Mouse (Mus musculus): ENCODE data around the gene Slc20a1.
A peak's percentile ranks its signal among the peaks of the same experiment; 100 is the strongest.

Slc20a1 gene

DNA sequence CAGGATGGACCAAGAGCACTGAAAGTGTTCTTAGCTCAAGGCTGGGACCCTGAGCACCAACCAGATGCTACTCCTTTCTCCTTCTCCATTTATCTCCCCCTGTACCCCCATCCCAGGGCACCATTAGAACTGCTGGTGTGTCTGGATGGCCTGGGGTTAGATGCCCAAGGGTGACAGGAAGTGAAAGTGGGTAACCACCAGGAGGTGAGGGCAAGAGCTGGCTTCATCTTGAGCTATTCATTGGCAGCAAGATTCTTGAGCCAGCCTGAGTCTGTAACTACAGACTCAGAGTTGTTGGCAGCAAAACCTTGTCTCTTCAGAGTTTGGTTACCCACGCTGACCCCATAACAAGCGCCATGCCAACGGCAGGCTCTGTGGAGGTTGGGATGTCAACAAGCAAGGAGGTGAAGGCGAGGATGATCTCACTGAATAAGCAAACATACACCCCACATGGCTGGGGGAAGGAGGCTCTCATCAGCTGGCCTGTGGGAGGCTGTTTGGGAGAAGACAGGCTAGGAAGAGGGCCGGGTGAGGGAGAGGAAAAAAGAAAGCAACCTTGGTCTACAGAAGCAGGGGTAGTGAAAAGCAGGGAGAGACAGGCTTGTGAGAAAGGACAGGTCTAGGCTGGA is 12.2 kb upstream of the Slc20a1 start:
- no peak for DNase-seq (ENCODE audit: low spot score)

DNA sequence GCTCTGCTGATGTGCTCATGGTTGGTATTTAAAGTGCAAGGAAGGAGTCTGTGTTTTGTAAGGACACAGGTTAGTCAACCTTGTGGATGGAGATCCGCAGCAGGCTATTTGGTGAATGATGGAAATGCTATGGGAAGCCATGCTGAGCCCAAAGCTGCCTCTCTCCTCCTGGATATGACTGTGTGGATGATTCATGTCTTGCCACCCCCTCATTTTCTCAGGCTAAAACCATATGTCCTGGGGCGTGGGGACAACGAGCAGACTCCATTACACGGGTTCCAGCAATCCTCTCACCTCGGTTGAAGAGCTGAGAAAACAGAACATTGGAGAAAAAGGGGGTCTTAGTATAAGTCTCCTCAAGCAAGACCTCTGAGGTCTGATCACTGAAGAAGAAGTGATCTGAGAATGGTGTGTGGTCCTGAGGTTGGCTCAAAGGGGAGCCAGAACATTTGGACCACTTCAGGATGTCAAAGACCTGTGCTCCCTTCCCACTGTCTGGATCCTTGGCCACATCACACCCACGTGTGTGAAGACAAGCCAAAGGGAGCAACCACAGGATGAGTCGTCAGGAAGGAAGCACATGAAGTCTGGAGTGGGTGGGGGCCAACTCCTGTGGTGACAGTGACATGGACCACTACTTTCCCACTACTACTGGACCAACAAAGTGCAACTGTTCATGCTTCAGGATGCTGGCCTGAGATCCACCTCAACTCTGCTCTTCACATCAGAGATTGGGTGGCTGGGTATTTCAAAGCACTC is 6.0 kb upstream of the Slc20a1 start:
- no peak for DNase-seq (ENCODE audit: low spot score)

DNA sequence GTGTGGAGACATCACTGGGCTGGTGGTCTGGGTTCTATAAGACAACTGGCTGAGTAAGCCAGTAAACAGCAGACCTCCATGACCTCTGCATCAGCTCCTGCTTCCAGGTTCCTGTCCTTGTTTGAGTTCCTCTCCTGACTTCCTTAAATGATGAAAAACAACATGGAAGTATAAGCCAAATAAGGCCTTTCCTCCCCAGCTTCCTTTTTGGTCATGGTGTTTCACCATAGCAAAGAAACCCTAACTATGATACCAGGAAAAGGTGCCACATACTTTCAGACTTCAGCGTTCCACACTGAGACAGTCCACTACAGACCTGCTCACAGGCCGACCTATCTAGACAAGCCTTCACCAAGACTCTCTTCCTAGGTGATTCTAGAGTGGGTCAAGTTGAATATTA is 2.2 kb upstream of the Slc20a1 start:
- no peak for DNase-seq (ENCODE audit: low spot score)

DNA sequence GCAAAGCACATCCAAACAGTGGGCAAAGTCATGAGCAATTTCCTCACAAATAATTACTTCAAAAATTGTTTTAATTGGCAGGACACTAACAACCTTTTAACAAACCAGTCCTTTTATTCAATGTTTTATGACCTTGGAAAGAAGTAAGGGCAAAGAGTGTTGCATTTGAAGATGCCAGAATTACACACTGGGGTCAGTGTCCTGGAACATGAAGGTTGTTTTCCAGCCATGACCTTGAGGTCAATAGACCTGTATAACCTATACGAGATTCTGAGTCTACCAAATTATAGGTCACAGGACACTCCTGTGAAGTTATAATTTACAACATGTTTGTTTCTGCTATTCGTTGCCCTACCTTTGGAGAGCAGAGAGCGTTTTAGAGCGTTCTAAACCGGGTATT is 1.4 kb upstream of the Slc20a1 start:
- no peak for DNase-seq (ENCODE audit: low spot score)

DNA sequence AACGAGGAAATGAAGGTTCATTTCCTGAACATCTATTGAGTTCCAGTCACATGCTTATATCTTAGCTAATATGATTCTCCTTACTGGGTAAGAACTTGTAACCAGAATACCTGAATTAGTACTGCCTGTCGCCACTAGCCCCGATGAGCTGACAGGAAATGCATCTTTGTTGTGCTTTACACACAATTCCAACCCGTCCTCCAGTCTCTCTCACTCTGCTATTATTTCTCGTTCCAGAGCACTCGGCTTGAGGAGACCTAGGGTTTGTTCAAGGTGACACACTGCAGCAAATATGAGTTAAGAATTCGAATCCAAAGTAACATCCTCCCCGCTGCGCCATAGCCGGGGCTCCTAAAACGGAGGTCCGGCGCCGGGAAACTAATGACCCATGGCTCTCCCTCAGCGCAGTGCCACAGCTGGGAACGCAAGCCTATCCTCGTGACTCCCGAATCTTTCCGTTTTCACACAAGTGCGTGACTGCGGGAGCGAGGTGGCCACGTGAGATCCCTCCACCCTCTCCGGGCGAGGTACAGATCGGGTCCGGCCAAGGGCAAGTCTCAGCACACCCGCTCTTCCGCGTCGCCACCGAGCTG is 625 bp upstream of the Slc20a1 start:
- DNase-seq (ENCODE audit: low spot score) = peak; percentile 76

DNA sequence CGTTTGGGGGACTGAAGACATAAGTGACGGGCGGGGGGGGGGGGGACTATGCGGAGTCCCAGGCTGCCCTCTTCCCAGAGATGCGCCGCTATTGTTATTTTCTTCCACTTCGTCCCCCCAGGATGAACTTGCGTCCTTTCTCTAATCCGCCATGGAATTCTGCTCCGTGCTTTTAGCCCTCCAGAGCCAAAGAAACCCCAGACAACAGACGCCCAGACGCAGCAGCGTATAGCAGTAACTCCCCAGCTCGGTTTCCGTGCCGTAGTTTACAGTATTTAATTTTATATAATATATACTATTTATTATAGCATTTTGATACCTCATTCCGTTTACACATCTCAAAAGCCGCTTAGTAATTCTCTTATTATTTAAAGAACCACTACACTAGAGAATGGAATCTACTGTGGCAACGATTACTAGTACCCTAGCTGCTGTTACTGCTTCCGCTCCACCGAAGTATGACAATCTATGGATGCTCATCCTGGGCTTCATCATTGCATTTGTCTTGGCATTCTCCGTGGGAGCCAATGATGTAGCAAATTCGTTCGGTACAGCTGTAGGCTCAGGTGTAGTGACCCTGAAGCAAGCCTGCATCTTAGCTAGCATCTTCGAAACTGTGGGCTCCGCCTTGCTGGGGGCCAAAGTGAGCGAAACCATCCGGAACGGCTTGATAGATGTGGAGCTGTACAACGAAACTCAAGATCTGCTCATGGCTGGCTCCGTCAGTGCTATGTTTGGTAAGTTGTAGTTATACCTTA is 943 bp downstream of the Slc20a1 start:
- DNase-seq (ENCODE audit: low spot score) = peak; percentile 15

DNA sequence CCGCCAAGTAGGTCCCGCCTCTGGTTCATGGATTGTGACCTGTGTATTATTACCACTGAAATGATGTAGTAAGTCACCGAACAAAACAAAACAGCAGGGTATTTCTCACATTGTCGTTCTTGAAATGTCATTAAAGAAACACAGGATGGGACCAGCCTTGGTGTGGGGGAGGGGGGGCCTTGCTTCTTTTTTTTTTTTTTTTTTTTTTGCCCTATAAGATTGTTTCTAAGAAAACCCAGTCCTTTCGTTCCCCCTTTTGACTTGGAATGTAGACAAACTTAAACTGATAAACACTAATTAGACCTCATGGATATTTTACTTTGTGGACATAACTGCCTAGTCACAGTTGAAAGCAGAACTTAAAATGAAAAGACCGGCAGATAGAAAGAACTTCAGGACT is 6.4 kb downstream of the Slc20a1 start:
- no peak for DNase-seq (ENCODE audit: low spot score)

DNA sequence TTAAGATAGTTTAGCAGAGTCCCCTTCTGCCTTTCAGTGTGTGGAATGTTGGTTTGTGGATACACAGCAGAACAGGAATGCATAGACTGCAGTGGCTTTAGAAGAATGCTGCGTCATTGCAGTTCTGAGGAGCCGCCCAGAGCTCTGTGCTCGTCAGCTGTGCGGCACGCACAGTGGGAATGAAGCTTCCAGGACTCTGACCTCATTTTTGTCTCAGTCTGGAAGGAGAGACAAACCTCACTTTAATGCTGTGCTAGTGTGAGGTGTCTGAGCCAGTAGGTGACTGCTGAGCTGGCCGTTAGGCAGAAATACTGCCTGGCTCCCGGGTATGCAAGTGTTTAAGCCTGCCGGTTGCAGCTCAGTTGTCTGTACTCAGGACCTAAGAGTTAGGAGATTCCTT is 8.3 kb downstream of the Slc20a1 start:
- no peak for DNase-seq (ENCODE audit: low spot score)

DNA sequence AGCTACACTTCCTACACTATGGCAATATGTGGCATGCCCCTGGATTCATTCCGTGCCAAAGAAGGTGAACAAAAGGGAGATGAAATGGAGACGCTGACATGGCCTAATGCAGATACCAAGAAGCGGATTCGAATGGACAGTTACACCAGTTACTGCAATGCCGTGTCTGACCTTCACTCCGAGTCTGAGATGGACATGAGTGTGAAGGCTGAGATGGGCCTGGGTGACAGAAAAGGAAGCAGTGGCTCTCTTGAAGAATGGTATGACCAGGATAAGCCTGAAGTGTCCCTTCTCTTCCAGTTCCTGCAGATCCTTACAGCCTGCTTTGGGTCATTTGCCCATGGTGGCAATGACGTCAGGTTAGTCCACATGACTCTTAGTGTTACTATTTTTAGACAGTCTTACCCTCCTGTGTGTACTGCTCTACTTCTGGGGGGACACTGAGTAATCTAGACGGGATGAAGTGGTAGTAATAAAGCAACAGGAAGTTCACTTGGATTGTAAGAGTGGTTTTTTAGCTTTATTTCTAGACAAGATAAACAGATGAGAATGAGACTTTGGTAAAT is 9.7 kb downstream of the Slc20a1 start:
- DNase-seq (ENCODE audit: low spot score) = no peak

DNA sequence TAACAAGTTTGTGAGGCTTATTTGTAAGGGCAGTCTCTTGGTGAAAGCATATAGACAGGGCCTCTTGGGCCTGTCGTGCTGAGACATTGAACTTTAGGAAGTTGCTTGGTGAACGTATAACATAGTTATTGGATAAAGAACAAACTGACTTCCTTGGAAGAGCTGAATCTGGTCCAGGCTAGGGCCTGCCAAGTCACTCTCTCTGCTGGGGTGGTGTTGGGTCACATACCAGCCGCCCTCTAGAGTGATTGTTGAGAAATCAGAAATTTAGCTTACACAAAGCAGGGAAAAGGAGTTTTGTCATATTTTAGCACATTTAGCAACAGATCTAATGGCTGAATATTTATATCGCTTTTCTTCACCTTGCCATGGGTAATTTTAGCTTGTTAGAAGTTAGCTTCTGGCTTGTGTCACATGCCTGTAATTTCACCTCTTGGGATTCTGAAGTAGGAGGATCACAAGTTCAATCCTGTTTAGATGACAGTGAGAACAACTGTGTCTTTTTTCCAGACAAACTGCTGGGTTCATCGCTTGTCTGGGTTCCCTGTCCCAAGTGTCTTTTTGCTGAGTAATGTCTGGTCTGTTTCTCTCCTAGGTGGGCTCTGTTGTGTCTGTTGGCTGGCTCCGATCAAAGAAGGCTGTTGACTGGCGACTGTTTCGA is 11.7 kb downstream of the Slc20a1 start:
- no peak for DNase-seq (ENCODE audit: low spot score)

DNA sequence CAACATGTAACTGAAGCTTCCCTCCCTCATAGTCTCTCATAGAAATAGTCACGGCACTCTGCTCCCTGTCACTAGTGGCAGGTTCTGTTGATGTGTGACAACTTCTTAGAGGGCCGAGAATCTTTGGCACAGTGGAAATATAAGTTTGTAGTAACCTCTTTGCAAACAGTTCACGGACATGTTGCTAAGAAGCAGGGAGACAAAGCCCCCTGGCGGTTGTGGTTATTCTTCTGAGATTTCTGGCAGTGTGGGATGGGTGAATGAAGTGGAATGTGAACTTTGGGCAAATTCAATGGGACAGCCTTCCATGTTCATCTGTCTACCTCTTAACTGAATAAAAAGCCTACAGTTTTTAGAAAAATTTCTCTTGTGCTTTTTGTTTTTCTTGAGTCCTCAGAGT is 12.7 kb downstream of the Slc20a1 start:
- DNase-seq (ENCODE audit: low spot score) = no peak

DNA sequence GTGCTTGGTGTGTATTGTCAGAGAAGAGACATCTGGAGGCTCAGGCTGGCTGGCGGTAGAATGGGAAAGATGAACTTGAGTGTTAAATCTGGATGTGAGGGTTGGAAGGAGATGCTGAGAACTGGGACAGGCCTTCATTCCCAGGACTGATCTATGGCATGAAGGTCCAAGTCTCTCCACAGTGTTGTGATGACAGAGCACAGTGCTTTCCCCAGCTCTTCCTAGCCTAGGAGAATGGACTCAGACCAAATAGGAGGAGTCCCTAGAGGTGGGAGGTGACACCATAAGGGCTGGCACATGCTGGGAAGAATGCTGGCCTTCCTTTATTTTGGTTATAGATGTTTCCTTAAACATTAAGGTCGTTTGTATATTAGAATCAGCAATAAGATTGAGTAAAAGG is 13.4 kb downstream of the Slc20a1 start:
- DNase-seq (ENCODE audit: low spot score) = no peak

DNA sequence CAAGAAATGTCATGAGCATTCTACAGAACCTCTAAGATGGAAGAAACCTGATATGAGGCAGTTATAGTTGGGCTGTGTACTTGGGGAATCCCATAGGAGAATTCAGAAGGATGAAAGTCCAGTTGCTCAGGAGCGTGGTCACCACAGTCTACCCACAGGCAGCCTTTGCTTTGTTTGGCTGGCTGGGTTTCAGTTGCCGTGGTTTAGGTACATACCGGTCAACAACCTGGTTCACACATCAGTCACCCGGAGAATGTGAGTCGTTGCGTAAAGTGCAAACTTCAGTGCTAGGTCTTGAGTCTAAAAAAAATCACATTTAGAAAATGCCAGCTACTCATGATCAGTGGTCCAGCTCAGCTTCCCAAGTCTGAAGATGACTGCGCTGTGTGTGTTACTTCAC is 14.0 kb downstream of the Slc20a1 start:
- DNase-seq (ENCODE audit: low spot score) = no peak

DNA sequence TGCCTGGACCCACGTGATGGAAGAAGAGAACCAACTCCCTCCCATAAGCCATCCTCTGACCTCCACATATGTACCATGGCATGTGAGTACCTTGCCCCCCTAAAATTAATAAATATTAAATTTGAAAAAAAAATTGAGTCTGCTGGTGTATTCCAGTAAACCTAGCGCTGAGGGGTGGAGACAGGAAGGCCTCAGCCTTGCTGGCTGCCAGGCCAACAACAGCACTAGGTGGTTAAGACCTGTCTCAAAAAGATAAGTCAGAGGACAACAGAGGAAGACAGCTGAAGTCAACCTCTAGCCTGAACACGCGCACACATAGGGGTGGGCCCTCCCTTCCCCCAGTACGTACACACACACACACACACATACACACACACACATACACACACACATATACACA is 16.2 kb downstream of the Slc20a1 start:
- DNase-seq (ENCODE audit: low spot score) = no peak

DNA sequence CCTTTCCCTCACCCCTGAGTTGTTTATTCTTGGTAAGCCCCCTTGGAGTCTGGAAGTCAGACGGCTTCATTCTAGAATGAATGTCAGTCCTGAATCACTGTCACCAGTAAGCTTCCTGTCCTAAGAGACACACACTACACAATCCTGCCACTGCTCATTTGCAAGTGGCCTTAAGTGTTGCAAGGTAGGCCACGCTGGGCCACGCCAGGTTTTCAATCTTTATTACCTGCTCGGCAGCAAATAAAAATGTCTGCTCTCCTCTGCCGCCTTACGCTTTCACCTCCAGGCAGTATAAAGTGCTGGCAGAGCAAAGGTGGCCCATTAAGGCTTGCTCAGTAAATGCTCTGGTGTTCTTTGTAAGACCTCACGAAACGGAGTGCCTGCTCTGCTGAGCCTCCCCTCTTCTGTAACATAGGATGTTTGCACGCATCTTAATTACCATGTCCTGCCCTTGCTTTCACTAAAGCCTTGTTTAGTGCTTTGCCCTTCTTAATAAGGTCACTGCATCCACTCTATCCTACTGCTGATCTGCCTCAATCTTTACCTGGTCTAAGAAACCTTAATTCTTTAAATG is 19.1 kb downstream of the Slc20a1 start:
- no peak for DNase-seq (ENCODE audit: low spot score)

DNA sequence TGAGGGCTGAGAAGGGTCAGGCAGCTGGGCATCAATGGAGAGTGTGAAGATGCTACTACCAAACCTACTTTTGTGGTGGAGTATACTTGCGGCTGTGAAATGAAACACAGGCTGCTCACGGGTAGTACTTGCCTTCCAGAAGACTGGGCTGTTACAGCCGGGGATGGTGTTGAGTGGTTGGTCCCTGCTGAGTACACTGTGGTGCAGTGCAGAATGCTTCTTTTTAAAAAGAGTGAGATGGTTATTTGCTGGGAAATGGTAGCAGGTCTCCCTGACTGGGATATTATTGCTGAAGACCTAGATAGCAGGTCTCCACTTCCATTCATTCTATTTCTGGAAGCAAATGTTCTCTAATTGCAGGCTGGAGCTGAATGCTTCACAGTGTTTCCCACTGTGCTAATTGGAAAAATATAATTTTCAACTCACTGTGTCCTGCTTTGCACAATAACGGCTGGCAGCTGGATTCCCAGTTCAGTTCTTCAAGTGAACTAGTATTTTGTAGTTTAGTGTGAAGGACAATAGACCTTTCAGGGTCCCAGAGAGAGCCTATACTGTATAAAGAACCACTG is 20.1 kb downstream of the Slc20a1 start:
- no peak for DNase-seq (ENCODE audit: low spot score)

DNA sequence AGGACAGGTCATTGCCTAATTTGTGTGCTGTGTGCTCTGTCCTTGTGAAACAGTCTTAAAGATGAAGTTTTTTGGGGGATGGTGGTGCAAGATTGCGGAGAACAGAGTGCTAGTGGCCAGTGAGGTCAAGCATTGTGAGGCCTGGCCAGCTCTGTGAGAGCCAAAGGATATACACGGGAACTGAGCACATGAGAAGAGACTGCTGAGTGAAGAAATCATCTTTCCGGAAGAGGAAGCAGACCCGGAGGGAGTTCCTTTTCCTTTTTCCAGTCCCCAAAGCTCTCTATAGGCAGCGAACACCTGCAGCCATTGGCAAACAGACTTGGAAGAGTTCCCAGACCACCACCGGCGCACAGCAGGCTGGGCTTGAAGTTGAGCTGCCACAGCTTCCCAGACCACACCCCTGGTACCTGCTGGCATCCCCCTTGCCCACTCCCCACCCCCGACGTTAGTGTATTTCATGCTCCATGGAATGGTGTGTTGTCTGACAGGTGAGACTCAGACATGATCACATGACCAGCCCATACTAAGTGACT is 22.6 kb downstream of the Slc20a1 start:
- no peak for DNase-seq (ENCODE audit: low spot score)

DNA sequence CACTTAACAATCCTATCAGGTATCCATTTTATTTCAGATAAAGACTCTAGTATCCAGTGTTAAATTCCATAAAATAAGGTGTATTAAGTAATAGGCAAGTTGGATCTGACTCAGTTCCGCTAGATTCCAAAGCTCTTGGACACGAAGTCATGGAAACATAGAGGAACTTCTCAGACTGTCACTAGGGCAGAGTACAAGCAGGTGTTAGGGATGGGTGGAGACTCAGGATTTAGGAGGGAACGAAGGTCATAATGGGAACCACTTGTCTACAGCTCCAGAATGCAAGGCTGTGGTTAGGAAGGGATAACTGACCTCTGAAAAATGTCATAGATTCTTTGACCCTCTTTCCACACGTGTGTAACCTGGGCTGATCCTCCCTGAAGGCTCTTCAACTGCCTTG is 25.6 kb downstream of the Slc20a1 start:
- no peak for DNase-seq (ENCODE audit: low spot score)

DNA sequence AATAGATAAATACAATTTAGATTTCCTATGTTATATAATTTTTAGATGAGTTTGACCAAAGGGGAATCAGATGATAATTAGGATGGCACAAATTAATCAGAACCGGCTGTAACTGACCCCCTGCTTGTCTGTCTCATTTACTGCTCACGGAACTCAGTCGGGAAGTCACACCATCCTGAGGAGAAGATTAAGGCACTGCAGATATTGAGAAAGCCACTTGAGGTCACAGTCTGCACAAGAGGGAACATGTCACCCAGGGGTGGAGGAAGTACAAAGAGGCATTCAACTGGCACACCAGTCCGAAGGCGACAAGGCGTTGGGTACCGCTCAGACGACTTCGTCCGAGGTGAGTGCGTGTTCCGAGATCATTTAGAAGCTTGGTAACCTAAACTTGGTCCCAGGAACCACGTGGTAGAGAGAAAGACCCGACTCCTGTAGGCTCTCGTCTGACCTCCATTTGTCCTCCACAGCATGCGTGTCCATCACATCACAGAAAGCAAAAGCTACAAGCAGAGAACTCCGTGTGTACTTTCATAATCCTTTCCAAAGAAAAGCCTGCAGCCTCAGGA is 26.8 kb downstream of the Slc20a1 start:
- no peak for DNase-seq (ENCODE audit: low spot score)

DNA sequence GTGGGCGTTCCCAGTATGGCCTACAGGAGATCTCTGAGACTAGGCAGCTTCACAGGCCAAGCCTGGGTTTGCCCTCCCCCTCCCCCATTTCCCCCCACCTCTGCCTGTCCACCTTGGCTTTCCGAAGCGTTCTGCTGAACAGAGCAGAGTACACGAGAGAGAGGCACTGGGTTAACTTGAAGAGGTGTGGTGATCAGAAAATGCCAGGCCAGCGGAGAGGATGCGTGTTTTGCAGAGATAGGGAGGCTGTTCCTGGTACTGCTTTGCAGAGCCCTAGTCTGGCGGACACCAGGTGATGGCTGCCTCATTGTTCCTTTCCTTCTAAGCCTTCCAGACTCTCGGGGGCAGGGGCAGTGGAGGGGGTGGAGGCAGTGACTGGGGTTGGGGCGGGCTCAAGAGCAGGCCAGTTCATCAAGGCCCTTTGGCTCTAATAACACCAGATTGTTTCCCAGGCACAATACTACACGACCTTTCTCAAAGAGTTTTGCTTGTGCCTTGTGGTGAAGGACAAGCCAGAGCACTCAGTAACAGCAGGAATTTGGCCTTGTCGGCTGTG is 27.8 kb downstream of the Slc20a1 start:
- no peak for DNase-seq (ENCODE audit: low spot score)
